Mouse (Mus musculus): ENCODE data around the gene Mfap5. TPM values are rescaled to one million over a fixed set of nuclear protein-coding genes. Genes with fewer than 3 reads are reported as not detected.

Mfap5 gene
- polyA plus RNA-seq (2017; shearing (Covaris generic)): not detected

DNA sequence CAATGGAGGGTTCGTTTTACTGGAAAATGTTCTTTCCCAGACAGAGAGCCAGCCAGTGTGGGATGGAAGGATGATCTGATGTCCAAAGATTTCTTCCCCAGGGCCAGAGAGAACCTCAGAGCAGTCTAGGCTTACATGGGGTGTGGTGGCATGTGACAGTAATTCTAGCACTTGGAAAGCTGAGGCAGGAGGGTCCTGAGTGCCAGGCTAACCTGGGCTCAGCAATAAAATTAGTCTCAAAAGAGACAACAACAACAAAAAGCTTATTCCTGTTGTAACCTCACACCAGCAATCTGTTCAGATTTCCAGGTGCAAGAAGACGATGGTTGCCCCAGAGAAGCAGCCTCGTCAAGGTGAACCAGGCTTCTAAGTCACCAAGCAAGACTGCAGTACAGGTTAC lies at the start of gene Mfap5:
TSS of gene Mfap5 (plus strand) at position 301 of the 400 bp plus-strand sequence.

DNA sequence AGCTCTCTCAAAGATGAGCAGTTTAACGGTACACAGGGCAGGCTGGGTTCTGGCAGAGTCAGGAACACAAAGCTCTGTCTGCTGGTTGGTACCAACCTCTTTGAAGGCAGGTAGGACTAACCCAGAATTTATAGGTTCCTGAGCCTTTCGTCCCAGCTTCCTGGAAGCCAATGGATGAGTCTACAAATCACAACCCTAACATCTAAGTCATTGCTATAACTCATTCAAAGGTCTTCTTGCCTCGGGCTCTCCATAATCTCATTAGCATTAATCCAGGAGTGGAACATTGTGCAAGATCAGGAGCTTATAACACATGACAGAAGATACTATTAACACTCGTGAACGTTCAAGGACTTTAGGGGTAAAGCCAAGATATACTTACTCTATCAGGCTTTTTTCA lies 7.0 kb upstream of the Mfap5 start, which contains the start of gene Rimklb:
TSS of gene Rimklb (minus strand) at position 101 of the 400 bp plus-strand sequence.

DNA sequence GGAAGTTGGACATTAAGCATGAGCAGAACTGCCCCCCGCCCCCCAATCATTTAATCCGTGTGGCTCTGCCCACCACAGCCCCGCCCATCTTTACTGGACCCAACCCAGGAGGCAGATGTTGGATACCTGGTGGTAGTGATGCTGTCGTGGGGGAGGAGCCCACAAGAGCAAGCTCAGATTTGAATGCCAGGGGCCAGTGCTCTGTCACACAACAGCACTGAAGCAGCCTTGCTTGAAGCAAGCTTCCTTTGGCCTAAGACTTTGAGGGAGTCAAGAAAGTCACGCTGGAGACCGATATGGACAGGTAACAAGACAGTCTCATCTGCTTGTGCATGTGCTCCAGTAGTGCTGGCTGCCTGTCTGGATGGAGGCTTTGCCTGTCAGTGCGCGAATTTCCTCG lies 48.0 kb downstream of the Mfap5 start, which contains the start of gene Aicda:
TSS of gene Aicda (plus strand) at position 196 of the 400 bp plus-strand sequence.

Other genes with a start within 250 kb of the Mfap5 start
- 83.0 TPM for gene Klrg1, start 223.0 kb upstream of the Mfap5 start, polyA plus RNA-seq (2017; shearing (Covaris generic))
- 288 TPM for gene M6pr, start 197.1 kb upstream of the Mfap5 start, polyA plus RNA-seq (2017; shearing (Covaris generic))
- 6.5 TPM for gene Phc1, start 165.3 kb upstream of the Mfap5 start, polyA plus RNA-seq (2017; shearing (Covaris generic))
- gene Rimklb, start 7.1 kb upstream of the Mfap5 start, polyA plus RNA-seq (2017; shearing (Covaris generic)): not detected
- gene Aicda, start 48.0 kb downstream of the Mfap5 start, polyA plus RNA-seq (2017; shearing (Covaris generic)): 0.42 TPM
- 31.0 TPM for gene Apobec1, start 96.6 kb downstream of the Mfap5 start, polyA plus RNA-seq (2017; shearing (Covaris generic))
- not detected for gene Gdf3, start 104.2 kb downstream of the Mfap5 start, polyA plus RNA-seq (2017; shearing (Covaris generic))
- not detected for gene Dppa3, start 120.6 kb downstream of the Mfap5 start, polyA plus RNA-seq (2017; shearing (Covaris generic))
- gene Nanog, start 201.6 kb downstream of the Mfap5 start, polyA plus RNA-seq (2017; shearing (Covaris generic)): not detected